Mouse (Mus musculus) neural tube, embryonic 11.5 days (tissue): Measurements from ENCODE around the gene Tmem202. TPM values are rescaled to one million over a fixed set of nuclear protein-coding genes. Genes with fewer than 3 reads are reported as not detected.

Experiments
- ATAC-seq: fragments of 200-750 bp; cut with Nextera tagmentation; 2 replicates; pipeline ENCODE4 v1.8.0; 2017; ENCODE audit warnings: moderate number of reproducible peaks, mild to moderate bottlenecking, moderate TSS enrichment, moderate library complexity; ENCODE audit not compliant: insufficient read depth, low FRiP score, low TSS enrichment
- DNase-seq: peaks from one replicate; pipeline ENCODE4 v3.0.0-alpha.2; 2015; ENCODE audit warnings: low spot score
- H3K27ac ChIP-seq: fragments of 300-500 bp; sonication (generic); 2 replicates; pipeline ENCODE4 v1.5.1; 2014; ENCODE audit warnings: low read depth, mild to moderate bottlenecking, low read length
- H3K27me3 ChIP-seq: fragments of 300-500 bp; sonication (generic); 2 replicates; pipeline ENCODE4 v1.6.1; 2014; ENCODE audit warnings: mild to moderate bottlenecking, low read length, mixed read lengths; ENCODE audit not compliant: control insufficient read depth, insufficient read depth
- H3K36me3 ChIP-seq: fragments of 300-500 bp; sonication (generic); 2 replicates; pipeline ENCODE4 v1.6.1; 2014; ENCODE audit warnings: mild to moderate bottlenecking, low read length, moderate library complexity, mixed read lengths; ENCODE audit not compliant: control insufficient read depth, insufficient read depth
- H3K4me1 ChIP-seq: fragments of 300-500 bp; sonication (generic); 2 replicates; pipeline ENCODE4 v1.6.1; 2014; ENCODE audit warnings: low read length, mixed read lengths; ENCODE audit not compliant: control insufficient read depth, insufficient read depth
- H3K4me2 ChIP-seq: fragments of 300-500 bp; sonication (generic); 2 replicates; pipeline ENCODE4 v1.6.1; 2014; ENCODE audit warnings: low read depth, mild to moderate bottlenecking, moderate library complexity
- H3K4me3 ChIP-seq: fragments of 300-500 bp; sonication (generic); 2 replicates; pipeline ENCODE4 v1.5.1; 2014; ENCODE audit warnings: low read depth, low read length
- H3K9ac ChIP-seq: fragments of 300-500 bp; sonication (generic); 2 replicates; pipeline ENCODE4 v1.6.1; 2014; ENCODE audit warnings: mild to moderate bottlenecking, low read length
- H3K9me3 ChIP-seq: fragments of 300-500 bp; sonication (generic); 2 replicates; pipeline ENCODE4 v1.6.1; 2016; ENCODE audit warnings: low read length; ENCODE audit not compliant: control insufficient read depth
- WGBS: fragments of 180-500 bp; shearing (Covaris S2); extraction: QIAGEN DNeasy Blood & Tissue Kit; methylation state at CpG from one replicate; pipeline ENCODE4 v1.1.7; 2014; 5-methylcytosine and 5-hydroxymethylcytosine counted together
- polyA plus RNA-seq: library from polyadenylated mRNA; unstranded; fragments of >200 nt; fragmentation: Nextera tagmentation; extraction: Ambion mirVana; gene quantifications from 2 replicates; pipeline ENCODE4 v1.2.1, GENCODE M21; 2014

Tmem202 gene
- polyA plus RNA-seq, 1 experiment from 2014 or later, result not detected

GRCm38 (mm10) chr9:59486549-59487065, 53.0 kb downstream of the Tmem202 start, which contains the start of gene Arih1:
Gene Arih1, minus strand, starts transcription at chr9:59486618.
- Histone ChIP-seq H3K9ac (peak within 1 kb of the TSS; percentile 98), H3K4me1 (peaks cover 5% of the 10 kb centered on the region; the same call in 1 of the 2 replicates), H3K4me2 (peak within 1 kb of the TSS; percentile 69), H3K4me3 (peak within 1 kb of the TSS; percentile 99), H3K27me3 (no peaks in the 10 kb centered on the region), H3K27ac (peak within 1 kb of the TSS; percentile 100), H3K36me3 (no peaks in the 10 kb centered on the region), H3K9me3 (no peaks in the 10 kb centered on the region)
- ATAC-seq (peak; percentile 98), DNase-seq (peak; percentile 99)
- WGBS, result under 1% methylated on average over 56 of the region's 56 CpGs

- peaks cover 5% of the 10 kb centered on the region; the same call in 1 of the 2 replicates for H3K4me1 ChIP-seq
- peak overlapping the region; percentile 99 for H3K4me3 ChIP-seq
- H3K9me3 ChIP-seq, result no peaks in the 10 kb centered on the region
- no peaks in the 10 kb centered on the region for H3K27me3 ChIP-seq
- H3K9ac ChIP-seq, result peak overlapping the region; percentile 98
- H3K4me2 ChIP-seq, result peak overlapping the region; percentile 69
- H3K36me3 ChIP-seq, result no peaks in the 10 kb centered on the region
- WGBS, result under 1% methylated on average over 57 of the region's 71 CpGs
- DNase-seq (peak; percentile 71), ATAC-seq (peak; percentile 76)
- H3K27ac ChIP-seq, result peak overlapping the region; percentile 100
Observed at GRCm38 (mm10) chr9:59486076-59486518, 53.5 kb downstream of the Tmem202 start.

GRCm38 (mm10) chr9:59485511-59486075, 54.1 kb downstream of the Tmem202 start:
- Histone ChIP-seq H3K27ac (peak overlapping the region; percentile 100), H3K36me3 (no peaks in the 10 kb centered on the region), H3K27me3 (no peaks in the 10 kb centered on the region), H3K9ac (peak overlapping the region; percentile 98), H3K4me2 (peak overlapping the region; percentile 69), H3K9me3 (no peaks in the 10 kb centered on the region), H3K4me1 (peaks cover 5% of the 10 kb centered on the region; the same call in 1 of the 2 replicates), H3K4me3 (peak overlapping the region; percentile 99)
- under 1% methylated on average over 29 of the region's 34 CpGs for WGBS
- ATAC-seq (peak; percentile 20; the same call in 1 of the 2 replicates), DNase-seq (peak; percentile 68)

- H3K27me3 ChIP-seq, result no peaks in the 10 kb centered on the region
- ATAC-seq (no peak), DNase-seq (no peak)
- H3K36me3 ChIP-seq, result no peaks in the 10 kb centered on the region
- 20% methylated on average over 7 of the region's 7 CpGs for WGBS
- no peaks in the 10 kb centered on the region for H3K9me3 ChIP-seq
- H3K4me2 ChIP-seq, result peak overlapping the region; percentile 69
- peaks cover 5% of the 10 kb centered on the region; the same call in 1 of the 2 replicates for H3K4me1 ChIP-seq
- no peak overlapping the region for H3K27ac ChIP-seq
- H3K4me3 ChIP-seq, result peak overlapping the region; percentile 99
- H3K9ac ChIP-seq, result peak overlapping the region; percentile 98; the same call in 1 of the 2 replicates
Observed at GRCm38 (mm10) chr9:59484760-59485159, 54.9 kb downstream of the Tmem202 start.

GRCm38 (mm10) chr9:59482419-59482818, 57.2 kb downstream of the Tmem202 start:
- peaks cover 5% of the 10 kb centered on the region; the same call in 1 of the 2 replicates for H3K4me1 ChIP-seq
- H3K36me3 ChIP-seq, result no peaks in the 10 kb centered on the region
- H3K4me3 ChIP-seq, result no peak overlapping the region
- H3K4me2 ChIP-seq, result no peak overlapping the region
- ATAC-seq (no peak), DNase-seq (no peak)
- H3K9ac ChIP-seq, result no peak overlapping the region
- 41% methylated on average over 1 of the region's 1 CpGs for WGBS
- no peaks in the 10 kb centered on the region for H3K9me3 ChIP-seq
- no peaks in the 10 kb centered on the region for H3K27me3 ChIP-seq
- H3K27ac ChIP-seq, result no peak overlapping the region

GRCm38 (mm10) chr9:59476617-59477016, 63.0 kb downstream of the Tmem202 start:
- H3K4me2 ChIP-seq, result no peak overlapping the region
- no peak overlapping the region for H3K27ac ChIP-seq
- H3K4me1 ChIP-seq, result no peaks in the 10 kb centered on the region
- no peaks in the 10 kb centered on the region; the same call in 1 of the 2 replicates for H3K36me3 ChIP-seq
- ATAC-seq, result no peak
- no peaks in the 10 kb centered on the region for H3K27me3 ChIP-seq
- DNase-seq, result no peak
- no peak overlapping the region for H3K4me3 ChIP-seq
- H3K9ac ChIP-seq, result no peak overlapping the region
- 92% methylated on average over 2 of the region's 2 CpGs for WGBS
- no peaks in the 10 kb centered on the region for H3K9me3 ChIP-seq

GRCm38 (mm10) chr9:59474838-59475237, 64.8 kb downstream of the Tmem202 start:
- Histone ChIP-seq H3K36me3 (no peaks in the 10 kb centered on the region; the same call in 1 of the 2 replicates), H3K9ac (no peak overlapping the region), H3K4me3 (no peak overlapping the region), H3K9me3 (no peaks in the 10 kb centered on the region), H3K4me2 (no peak overlapping the region), H3K27me3 (no peaks in the 10 kb centered on the region), H3K27ac (no peak overlapping the region), H3K4me1 (no peaks in the 10 kb centered on the region)
- ATAC-seq, result no peak
- DNase-seq, result no peak
- 92% methylated on average over 1 of the region's 1 CpGs for WGBS

GRCm38 (mm10) chr9:59473171-59473570, 66.5 kb downstream of the Tmem202 start:
- no peak for DNase-seq
- WGBS, result 78% methylated on average over 2 of the region's 2 CpGs
- Histone ChIP-seq H3K27me3 (no peaks in the 10 kb centered on the region), H3K4me2 (no peak overlapping the region), H3K27ac (no peak overlapping the region), H3K9me3 (no peaks in the 10 kb centered on the region), H3K4me1 (no peaks in the 10 kb centered on the region), H3K9ac (no peak overlapping the region), H3K4me3 (no peak overlapping the region), H3K36me3 (no peaks in the 10 kb centered on the region; the same call in 1 of the 2 replicates)
- no peak for ATAC-seq

GRCm38 (mm10) chr9:59469446-59469845, 70.2 kb downstream of the Tmem202 start:
- ATAC-seq (no peak), DNase-seq (no peak)
- H3K27ac ChIP-seq, result no peak overlapping the region
- H3K4me1 ChIP-seq, result no peaks in the 10 kb centered on the region
- H3K9ac ChIP-seq, result no peak overlapping the region
- no peaks in the 10 kb centered on the region for H3K9me3 ChIP-seq
- 100% methylated on average over 1 of the region's 1 CpGs for WGBS
- no peaks in the 10 kb centered on the region for H3K27me3 ChIP-seq
- H3K4me2 ChIP-seq, result no peak overlapping the region
- H3K4me3 ChIP-seq, result no peak overlapping the region
- H3K36me3 ChIP-seq, result no peaks in the 10 kb centered on the region
